Mouse (Mus musculus) limb, embryonic 14.5 days (tissue): Measurements from ENCODE around the gene Car14. TPM values are rescaled to one million over a fixed set of nuclear protein-coding genes. Genes with fewer than 3 reads are reported as not detected.
"Not testable (repeated sequence)": the region's sequence is repeated elsewhere in the genome, so short reads cannot be mapped to it uniquely, and the experiment has no call there.

Experiments used
- ATAC-seq: fragments of 200-750 bp; cut with Nextera tagmentation; 2 replicates; pipeline ENCODE4 v1.8.0; 2017; ENCODE audit warnings: low read depth, moderate number of reproducible peaks, moderate TSS enrichment; ENCODE audit not compliant: low FRiP score
- DNase-seq: peaks from one replicate; pipeline ENCODE4 v3.0.0-alpha.2; 2015; ENCODE audit warnings: low spot score
- H3K27ac ChIP-seq: fragments of 300-500 bp; sonication (generic); replicated peaks from 2 replicates; pipeline ENCODE4 v1.5.1; 2014; ENCODE audit warnings: low read depth, mild to moderate bottlenecking, low read length, moderate library complexity, mixed read lengths
- H3K27me3 ChIP-seq: fragments of 300-500 bp; sonication (generic); 2 replicates; pipeline ENCODE4 v1.6.1; 2014; ENCODE audit warnings: low read length, mixed read lengths; ENCODE audit not compliant: control insufficient read depth, insufficient read depth
- H3K36me3 ChIP-seq: fragments of 300-500 bp; sonication (generic); 2 replicates; pipeline ENCODE4 v1.6.1; 2014; ENCODE audit warnings: mild to moderate bottlenecking, low read length, moderate library complexity, mixed read lengths; ENCODE audit not compliant: control insufficient read depth, insufficient read depth
- H3K4me1 ChIP-seq: fragments of 300-500 bp; sonication (generic); 2 replicates; pipeline ENCODE4 v1.6.1; 2014; ENCODE audit warnings: antibody characterized with exemption, low read length, mixed read lengths; ENCODE audit not compliant: control insufficient read depth, insufficient read depth
- H3K4me2 ChIP-seq: fragments of 300-500 bp; sonication (generic); replicated peaks from 2 replicates; pipeline ENCODE4 v1.6.1; 2014; ENCODE audit warnings: low read depth, mild to moderate bottlenecking, low read length, moderate library complexity; ENCODE audit not compliant: severe bottlenecking
- H3K4me3 ChIP-seq: fragments of 300-500 bp; sonication (generic); replicated peaks from 2 replicates; pipeline ENCODE4 v1.5.1; 2014; ENCODE audit warnings: low read length
- H3K9ac ChIP-seq: fragments of 300-500 bp; sonication (generic); 2 replicates; pipeline ENCODE4 v1.6.1; 2014; ENCODE audit warnings: mild to moderate bottlenecking, low read depth, low read length, moderate library complexity; ENCODE audit not compliant: severe bottlenecking
- H3K9me3 ChIP-seq: fragments of 300-500 bp; sonication (generic); 2 replicates; pipeline ENCODE4 v1.6.1; 2016; ENCODE audit warnings: low read length; ENCODE audit not compliant: control insufficient read depth
- POLR2A ChIP-seq: fragments of 200-500 bp; IDR thresholded peaks from 2 replicates; pipeline ENCODE4 v1.8.0; 2012; ENCODE audit warnings: inconsistent platforms, mild to moderate bottlenecking, moderate library complexity, borderline replicate concordance; ENCODE audit not compliant: insufficient read depth, insufficient read length; ENCODE audit errors: extremely low read depth
- WGBS: fragments of 180-500 bp; shearing (Covaris S2); extraction: QIAGEN DNeasy Blood & Tissue Kit; methylation state at CpG from one replicate; pipeline ENCODE4 v1.1.7; 2014; 5-methylcytosine and 5-hydroxymethylcytosine counted together
- polyA plus RNA-seq, 2 experiments: library from polyadenylated mRNA; depleted of rRNA in 1 of 2; stranded (reverse) in 1 of 2; unstranded in 1 of 2; fragments of >200 nt; fragmentation: Nextera tagmentation in 1 of 2; extraction: Ambion mirVana in 1 of 2; gene quantifications; 2 replicates each; pipeline versions ENCODE4 v1.2.1 to v1.2.3; 2012 to 2014

Car14 gene
- polyA plus RNA-seq, 2 experiments: 11.3 to 11.5 TPM

DNA sequence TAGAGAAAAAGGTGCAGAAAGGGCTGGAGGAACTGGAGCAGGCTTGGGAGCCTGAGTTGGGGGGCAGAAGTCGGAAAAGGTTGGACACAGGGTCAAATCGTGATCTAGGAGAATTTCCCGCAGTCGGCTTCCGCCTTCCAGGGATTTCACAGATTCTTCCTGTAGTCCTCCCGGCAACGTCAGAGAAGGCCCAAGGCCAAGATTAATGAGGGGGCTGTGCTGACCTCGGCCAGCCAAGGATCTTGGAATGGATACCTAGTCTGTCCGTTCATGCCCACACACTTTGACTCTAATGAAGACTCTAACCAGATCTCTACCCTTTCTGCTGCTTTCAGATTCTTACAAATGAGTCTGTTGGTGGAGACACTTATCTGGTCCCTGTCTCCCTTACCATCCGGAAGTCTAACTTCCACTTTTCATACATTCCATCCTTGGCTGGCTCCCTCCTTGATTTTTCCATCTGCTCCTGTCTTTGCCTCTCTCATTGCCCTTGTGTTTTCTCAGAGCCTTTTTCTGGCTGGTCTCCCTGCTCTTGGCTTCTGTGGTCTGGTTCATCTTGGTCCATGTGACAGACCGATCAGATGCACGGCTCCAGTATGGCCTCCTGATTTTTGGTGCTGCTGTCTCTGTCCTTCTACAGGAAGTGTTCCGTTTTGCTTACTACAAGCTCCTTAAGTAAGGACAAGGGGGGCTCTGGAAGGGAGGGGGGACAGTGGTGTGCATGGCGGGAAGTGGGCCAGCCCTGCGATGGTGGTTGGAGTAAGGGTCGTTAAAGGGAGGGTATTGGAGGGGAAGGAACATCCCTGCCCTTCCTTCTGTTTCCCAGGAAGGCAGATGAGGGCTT lies 10.0 kb downstream of the Car14 start:
- H3K9me3 ChIP-seq: no peaks in the 10 kb centered on the region
- TF ChIP-seq POLR2A: no peak
- peak overlapping the region; percentile 79 for H3K4me2 ChIP-seq
- ATAC-seq (no peak), DNase-seq (peak; percentile 27)
- H3K4me3 ChIP-seq: peak overlapping the region; percentile 67
- peaks cover 20% of the 10 kb centered on the region for H3K36me3 ChIP-seq
- H3K27me3 ChIP-seq: no peaks in the 10 kb centered on the region
- H3K9ac ChIP-seq: peak overlapping the region; percentile 74
- H3K4me1 ChIP-seq: peaks cover 10% of the 10 kb centered on the region; the same call in 1 of the 2 replicates
- WGBS: 10% methylated on average over 15 of the region's 16 CpGs
- peak overlapping the region; percentile 56; the same call in 1 of the 2 replicates for H3K27ac ChIP-seq

DNA sequence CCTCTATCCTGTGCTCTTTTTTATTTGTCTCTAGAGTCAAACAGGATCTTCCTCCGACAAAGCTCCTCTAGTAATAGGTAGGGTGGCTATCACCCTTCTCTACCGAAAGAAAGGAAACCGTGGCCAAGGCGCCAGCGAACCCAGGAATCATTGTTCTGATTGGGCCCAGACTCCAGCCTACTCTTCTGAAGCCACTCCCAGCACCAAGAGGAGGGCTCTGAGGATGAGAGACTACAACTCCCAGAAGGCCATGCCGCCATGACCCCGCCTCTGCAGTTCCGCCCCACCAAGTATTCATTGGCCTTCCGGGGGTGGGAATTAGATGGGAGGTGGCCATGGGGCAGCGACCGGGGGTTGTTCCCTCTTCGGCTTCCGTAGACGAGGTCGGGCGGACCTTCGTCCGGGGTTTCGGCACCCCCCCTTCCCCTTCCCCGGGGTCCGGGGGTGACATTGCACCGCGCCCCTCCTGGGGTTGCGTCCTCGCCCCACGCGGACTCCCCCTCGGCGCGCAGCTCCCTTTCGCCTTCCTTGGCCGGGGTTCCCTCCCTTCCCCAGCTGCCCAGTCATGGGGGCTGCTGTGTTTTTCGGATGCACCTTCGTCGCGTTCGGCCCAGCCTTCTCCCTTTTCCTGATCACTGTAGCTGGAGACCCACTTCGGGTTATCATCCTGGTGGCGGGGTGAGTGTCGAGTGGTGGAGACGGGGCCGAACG lies 10.7 kb downstream of the Car14 start, which contains the start of gene Aph1a:
Gene Aph1a (plus strand): TSS at position 364 of the 711 bp plus-strand sequence.
- Histone ChIP-seq H3K9ac (peak within 1 kb of the TSS; percentile 74), H3K27ac (peak within 1 kb of the TSS; percentile 77), H3K4me2 (peak within 1 kb of the TSS; percentile 79), H3K36me3 (peaks cover 15% of the 10 kb centered on the region), H3K4me3 (peak within 1 kb of the TSS; percentile 67)
- H3K4me1 ChIP-seq, H3K27me3 ChIP-seq, H3K9me3 ChIP-seq: not testable (repeated sequence)
- ATAC-seq (peak; percentile 97), DNase-seq (peak; percentile 98)
- 0% methylated on average over 22 of the region's 43 CpGs for WGBS
- peak; percentile 64; the same call in 1 of the 2 replicates for TF ChIP-seq POLR2A

DNA sequence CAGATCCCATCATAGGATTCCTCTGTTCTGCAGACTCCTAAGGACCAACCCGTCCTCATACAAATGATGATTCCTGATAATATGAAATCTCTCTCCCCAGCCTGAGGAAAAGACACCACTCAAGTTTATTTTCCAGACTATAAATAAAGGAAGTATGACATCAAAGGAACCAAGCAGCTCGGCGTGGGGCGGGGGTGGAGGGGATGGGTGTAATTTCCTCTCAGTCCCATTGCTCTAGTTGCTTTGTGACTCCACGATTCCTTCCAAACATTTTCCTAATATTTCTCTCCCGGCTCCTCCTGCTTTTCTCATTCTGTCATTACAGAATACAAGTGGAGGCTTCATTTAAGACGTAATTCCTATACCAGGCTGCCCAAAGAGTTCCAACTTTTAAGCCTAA lies 11.4 kb downstream of the Car14 start:
- H3K4me3 ChIP-seq: peak overlapping the region; percentile 67
- H3K27ac ChIP-seq: peak overlapping the region; percentile 77
- peak overlapping the region; percentile 53 for H3K9ac ChIP-seq
- ATAC-seq: no peak
- peaks cover 10% of the 10 kb centered on the region; the same call in 1 of the 2 replicates for H3K4me1 ChIP-seq
- 13% methylated on average over 7 of the region's 7 CpGs for WGBS
- H3K36me3 ChIP-seq: peaks cover 12% of the 10 kb centered on the region
- no peak for DNase-seq
- H3K27me3 ChIP-seq: no peaks in the 10 kb centered on the region
- no peaks in the 10 kb centered on the region for H3K9me3 ChIP-seq
- TF ChIP-seq POLR2A: no peak
- peak overlapping the region; percentile 62 for H3K4me2 ChIP-seq

DNA sequence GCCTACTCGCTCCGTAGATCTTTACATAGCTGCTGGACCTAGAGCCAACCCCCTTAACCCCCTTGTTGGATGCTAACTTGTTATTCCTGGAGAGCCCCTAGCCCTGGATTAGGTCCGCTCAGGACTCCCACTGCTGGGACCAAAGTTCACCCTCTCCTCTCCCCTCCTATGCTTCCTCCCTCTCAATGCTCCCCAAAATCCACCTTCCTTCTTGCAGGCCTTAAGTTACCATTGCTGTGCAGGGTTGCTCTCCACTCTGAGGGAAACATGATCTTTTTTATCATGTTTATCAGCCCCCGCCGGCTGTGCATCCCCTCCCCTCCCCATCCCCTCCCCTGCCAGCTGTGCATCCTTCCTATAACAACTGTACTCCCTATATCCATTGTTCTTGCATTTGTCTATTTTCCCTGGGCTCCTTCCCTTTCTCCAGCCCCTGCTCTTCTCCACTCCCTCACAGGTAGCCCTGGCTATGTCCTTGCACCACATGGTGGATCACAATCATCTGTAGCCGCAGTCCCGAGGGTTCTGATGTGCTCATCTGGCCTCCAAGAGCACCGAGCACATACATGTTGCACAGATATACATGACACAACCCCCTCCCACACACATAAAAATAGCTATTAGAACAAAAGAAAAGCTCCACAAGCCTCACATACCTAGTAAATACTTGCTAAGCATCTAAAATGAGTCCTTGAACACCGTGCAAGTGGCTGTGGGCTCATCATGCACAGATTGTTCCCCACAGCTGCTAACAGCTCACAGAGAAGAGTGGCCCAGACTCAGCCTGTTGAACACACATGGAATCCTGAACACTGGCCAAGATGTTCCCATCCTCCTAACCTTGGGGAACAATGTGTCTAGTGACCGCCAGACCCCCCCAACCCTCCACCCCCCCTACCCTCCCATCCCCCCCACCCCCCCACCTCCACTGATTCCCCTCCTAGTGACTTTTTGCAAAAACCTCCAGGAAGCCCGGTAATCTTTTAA lies 12.1 kb downstream of the Car14 start:
- 35% methylated on average over 11 of the region's 11 CpGs for WGBS
- peak overlapping the region; percentile 42 for H3K4me2 ChIP-seq
- no peaks in the 10 kb centered on the region for H3K9me3 ChIP-seq
- H3K9ac ChIP-seq: peak overlapping the region; percentile 18; the same call in 1 of the 2 replicates
- DNase-seq (no peak), ATAC-seq (no peak; the same call in 1 of the 2 replicates)
- H3K36me3 ChIP-seq: 0 out of 2 replicates have a peak, but pooled peaks cover 5% of the 10 kb centered on the region
- peak overlapping the region; percentile 77 for H3K27ac ChIP-seq
- TF ChIP-seq POLR2A: no peak
- H3K27me3 ChIP-seq: no peaks in the 10 kb centered on the region
- peak overlapping the region; percentile 17 for H3K4me3 ChIP-seq
- peaks cover 10% of the 10 kb centered on the region; the same call in 1 of the 2 replicates for H3K4me1 ChIP-seq
